Mouse (Mus musculus) stomach, embryonic 15.5 days (tissue): ENCODE measurements around the gene Pgam2. TPM values are rescaled to one million over a fixed set of nuclear protein-coding genes. Genes with fewer than 3 reads are reported as not detected.
A peak's percentile ranks its signal among the peaks of the same experiment; 100 is the strongest.

Source experiments
- ATAC-seq: fragments of 200-750 bp; cut with Nextera tagmentation; 2 replicates; pipeline ENCODE4 v1.8.0; 2017; ENCODE audit warnings: low read depth, moderate number of reproducible peaks, moderate TSS enrichment; ENCODE audit not compliant: insufficient read depth, low FRiP score
- H3K27ac ChIP-seq: fragments of 300-500 bp; sonication (generic); 2 replicates; pipeline ENCODE4 v1.5.1; 2015; ENCODE audit warnings: mild to moderate bottlenecking, inconsistent platforms
- H3K27me3 ChIP-seq: fragments of 300-500 bp; sonication (generic); replicated peaks from 2 replicates; pipeline ENCODE4 v1.6.1; 2015; ENCODE audit warnings: inconsistent platforms
- H3K36me3 ChIP-seq: fragments of 300-500 bp; sonication (generic); 2 replicates; pipeline ENCODE4 v1.6.1; 2015; ENCODE audit warnings: inconsistent platforms
- H3K4me1 ChIP-seq: fragments of 300-500 bp; sonication (generic); 2 replicates; pipeline ENCODE4 v1.6.1; 2015; ENCODE audit warnings: inconsistent platforms
- H3K4me2 ChIP-seq: fragments of 300-500 bp; sonication (generic); 2 replicates; pipeline ENCODE4 v1.6.1; 2015; ENCODE audit warnings: mild to moderate bottlenecking, inconsistent platforms
- H3K4me3 ChIP-seq: fragments of 300-500 bp; sonication (generic); replicated peaks from 2 replicates; pipeline ENCODE4 v1.5.1; 2015; ENCODE audit warnings: inconsistent platforms
- H3K9ac ChIP-seq: fragments of 300-500 bp; sonication (generic); 2 replicates; pipeline ENCODE4 v1.6.1; 2015; ENCODE audit warnings: inconsistent platforms
- H3K9me3 ChIP-seq: fragments of 300-500 bp; sonication (generic); 2 replicates; pipeline ENCODE4 v1.6.1; 2016; ENCODE audit warnings: inconsistent platforms
- WGBS: fragments of 180-500 bp; shearing (Covaris S2); methylation state at CpG from one replicate; pipeline ENCODE4 v1.1.7; 2015; 5-methylcytosine and 5-hydroxymethylcytosine counted together
- polyA plus RNA-seq: library from polyadenylated mRNA; unstranded; fragments of >200 nt; fragmentation: Nextera tagmentation; extraction: Ambion mirVana; gene quantifications from 2 replicates; pipeline ENCODE4 v1.2.1, GENCODE M21; 2015

Pgam2 gene
- polyA plus RNA-seq, result 3.4 and 6.7 TPM in 2 replicates

GRCm38 (mm10) chr11:5803551-5803981 is at the start of gene Pgam2:
Gene Pgam2 (minus strand): TSS chr11:5803733.
- Histone ChIP-seq H3K9ac (no peak within 1 kb of the TSS), H3K27me3 (no peaks in the 10 kb centered on the region), H3K27ac (no peak within 1 kb of the TSS), H3K4me3 (no peak within 1 kb of the TSS), H3K36me3 (peaks cover 22% of the 10 kb centered on the region), H3K9me3 (no peaks in the 10 kb centered on the region), H3K4me1 (peaks cover 13% of the 10 kb centered on the region; the same call in 1 of the 2 replicates), H3K4me2 (no peak within 1 kb of the TSS)
- 51% methylated on average over 8 of the region's 8 CpGs for whole genome bisulfite sequencing
- ATAC-seq, result no peak; the same call in 1 of the 2 replicates

GRCm38 (mm10) chr11:5852314-5852713 is 48.8 kb upstream of the Pgam2 start:
- Histone ChIP-seq H3K4me1 (no peaks in the 10 kb centered on the region), H3K27ac (no peak overlapping the region), H3K27me3 (no peaks in the 10 kb centered on the region), H3K9ac (no peak overlapping the region), H3K36me3 (no peaks in the 10 kb centered on the region), H3K4me3 (no peak overlapping the region), H3K4me2 (no peak overlapping the region), H3K9me3 (no peaks in the 10 kb centered on the region)
- 40% methylated on average over 1 of the region's 1 CpGs for WGBS
- no peak for ATAC-seq

GRCm38 (mm10) chr11:5851021-5851736 is 47.6 kb upstream of the Pgam2 start:
- no peaks in the 10 kb centered on the region for H3K27me3 ChIP-seq
- no peak overlapping the region for H3K4me3 ChIP-seq
- H3K27ac ChIP-seq, result no peak overlapping the region
- H3K4me1 ChIP-seq, result no peaks in the 10 kb centered on the region
- H3K36me3 ChIP-seq, result no peaks in the 10 kb centered on the region
- no peak for ATAC-seq
- no peak overlapping the region for H3K9ac ChIP-seq
- H3K9me3 ChIP-seq, result no peaks in the 10 kb centered on the region
- 46% methylated on average over 4 of the region's 4 CpGs for WGBS
- no peak overlapping the region for H3K4me2 ChIP-seq

GRCm38 (mm10) chr11:5850452-5850851 is 46.9 kb upstream of the Pgam2 start:
- Histone ChIP-seq H3K4me3 (no peak overlapping the region), H3K9me3 (no peaks in the 10 kb centered on the region), H3K27ac (no peak overlapping the region), H3K4me2 (no peak overlapping the region), H3K4me1 (no peaks in the 10 kb centered on the region), H3K27me3 (no peaks in the 10 kb centered on the region), H3K36me3 (no peaks in the 10 kb centered on the region), H3K9ac (no peak overlapping the region)
- WGBS, result 52% methylated on average over 5 of the region's 5 CpGs
- no peak for ATAC-seq

- H3K4me3 ChIP-seq, result no peak overlapping the region
- no peak overlapping the region for H3K4me2 ChIP-seq
- H3K27me3 ChIP-seq, result no peaks in the 10 kb centered on the region
- no peak for ATAC-seq
- 55% methylated on average over 2 of the region's 2 CpGs for WGBS
- no peak overlapping the region for H3K9ac ChIP-seq
- H3K9me3 ChIP-seq, result no peaks in the 10 kb centered on the region
- H3K27ac ChIP-seq, result no peak overlapping the region
- no peaks in the 10 kb centered on the region for H3K4me1 ChIP-seq
- no peaks in the 10 kb centered on the region for H3K36me3 ChIP-seq
Measured at GRCm38 (mm10) chr11:5849316-5849715, 45.8 kb upstream of the Pgam2 start.

GRCm38 (mm10) chr11:5848741-5849140 is 45.2 kb upstream of the Pgam2 start:
- H3K27me3 ChIP-seq, result no peaks in the 10 kb centered on the region
- H3K36me3 ChIP-seq, result no peaks in the 10 kb centered on the region
- no peak overlapping the region for H3K27ac ChIP-seq
- WGBS, result 65% methylated on average over 6 of the region's 6 CpGs
- no peak overlapping the region for H3K9ac ChIP-seq
- H3K4me1 ChIP-seq, result no peaks in the 10 kb centered on the region
- H3K4me3 ChIP-seq, result no peak overlapping the region
- H3K9me3 ChIP-seq, result no peaks in the 10 kb centered on the region
- ATAC-seq, result no peak
- H3K4me2 ChIP-seq, result no peak overlapping the region

GRCm38 (mm10) chr11:5846639-5847345 is 43.3 kb upstream of the Pgam2 start:
- Histone ChIP-seq H3K4me2 (no peak overlapping the region), H3K9ac (no peak overlapping the region), H3K9me3 (no peaks in the 10 kb centered on the region), H3K4me3 (no peak overlapping the region), H3K4me1 (no peaks in the 10 kb centered on the region), H3K27me3 (no peaks in the 10 kb centered on the region), H3K27ac (no peak overlapping the region), H3K36me3 (no peaks in the 10 kb centered on the region)
- WGBS, result 60% methylated on average over 7 of the region's 7 CpGs
- no peak for ATAC-seq

- no peak for ATAC-seq
- no peaks in the 10 kb centered on the region for H3K4me1 ChIP-seq
- H3K4me2 ChIP-seq, result no peak overlapping the region
- H3K27ac ChIP-seq, result no peak overlapping the region
- WGBS, result 84% methylated on average over 3 of the region's 3 CpGs
- no peak overlapping the region for H3K4me3 ChIP-seq
- H3K9me3 ChIP-seq, result no peaks in the 10 kb centered on the region
- no peak overlapping the region for H3K9ac ChIP-seq
- H3K27me3 ChIP-seq, result no peaks in the 10 kb centered on the region
- H3K36me3 ChIP-seq, result no peaks in the 10 kb centered on the region
Measured at GRCm38 (mm10) chr11:5843131-5843530, 39.6 kb upstream of the Pgam2 start.

GRCm38 (mm10) chr11:5841751-5842150 is 38.2 kb upstream of the Pgam2 start:
- H3K4me3 ChIP-seq, result no peak overlapping the region
- no peak overlapping the region for H3K27ac ChIP-seq
- no peaks in the 10 kb centered on the region for H3K36me3 ChIP-seq
- no peak overlapping the region for H3K9ac ChIP-seq
- no peak for ATAC-seq
- no peaks in the 10 kb centered on the region for H3K27me3 ChIP-seq
- H3K4me1 ChIP-seq, result no peaks in the 10 kb centered on the region
- no peak overlapping the region for H3K4me2 ChIP-seq
- 86% methylated on average over 2 of the region's 2 CpGs for WGBS
- H3K9me3 ChIP-seq, result no peaks in the 10 kb centered on the region

GRCm38 (mm10) chr11:5840346-5840745 is 36.8 kb upstream of the Pgam2 start:
- H3K9me3 ChIP-seq, result no peaks in the 10 kb centered on the region
- H3K4me2 ChIP-seq, result no peak overlapping the region
- 80% methylated on average over 7 of the region's 7 CpGs for WGBS
- no peaks in the 10 kb centered on the region for H3K27me3 ChIP-seq
- ATAC-seq, result no peak
- no peak overlapping the region for H3K4me3 ChIP-seq
- no peaks in the 10 kb centered on the region for H3K36me3 ChIP-seq
- no peak overlapping the region for H3K9ac ChIP-seq
- H3K4me1 ChIP-seq, result no peaks in the 10 kb centered on the region
- no peak overlapping the region for H3K27ac ChIP-seq

- Histone ChIP-seq H3K4me3 (peak within 1 kb of the TSS; percentile 72), H3K4me2 (peak within 1 kb of the TSS; percentile 81), H3K27ac (peak within 1 kb of the TSS; percentile 94), H3K27me3 (no peaks in the 10 kb centered on the region), H3K4me1 (no peaks in the 10 kb centered on the region), H3K9me3 (no peaks in the 10 kb centered on the region), H3K9ac (peak within 1 kb of the TSS; percentile 55), H3K36me3 (no peaks in the 10 kb centered on the region)
- ATAC-seq, result peak; percentile 97
- under 1% methylated on average over 63 of the region's 63 CpGs for WGBS
Measured at GRCm38 (mm10) chr11:5837251-5838246, 34.0 kb upstream of the Pgam2 start, which contains the start of gene Polm. Gene Polm (minus strand): TSS chr11:5838016.
